Mouse (Mus musculus) MEL (cell line): ENCODE results near the gene Hyou1. TPM values are rescaled to one million over a fixed set of nuclear protein-coding genes. Genes with fewer than 3 reads are reported as not detected.

Experiments
- DNase-seq: peaks from one replicate; pipeline ENCODE4 v3.0.0; 2011; ENCODE audit warnings: low read depth, low spot score
- H3K27ac ChIP-seq: 2 replicates; pipeline ENCODE4 v1.5.1; 2012; ENCODE audit warnings: low read depth, mild to moderate bottlenecking, control low read depth, low read length, moderate library complexity; ENCODE audit not compliant: control insufficient read depth
- H3K27me3 ChIP-seq, 2 experiments: fragments of 150-350 bp in 1 of 2; sonication (generic) in 1 of 2; 2 replicates each; pipeline ENCODE4 v1.6.1; 2012; ENCODE audit warnings: low read length in 2 of 2, mild to moderate bottlenecking in 2 of 2, improper control_type of control experiment in 1 of 2, moderate library complexity in 1 of 2; ENCODE audit not compliant: insufficient read depth in 2 of 2, control insufficient read depth in 1 of 2
- H3K36me3 ChIP-seq, 2 experiments: 2 replicates each; pipeline ENCODE4 v1.6.1; 2012 to 2014; ENCODE audit warnings: low read length in 2 of 2, improper control_type of control experiment in 1 of 2, inconsistent platforms in 1 of 2, mild to moderate bottlenecking in 1 of 2; ENCODE audit not compliant: insufficient read depth in 2 of 2, control insufficient read depth in 1 of 2
- H3K4me1 ChIP-seq, 2 experiments: fragments of 150-350 bp in 1 of 2; sonication (generic) in 1 of 2; 2 replicates each; pipeline ENCODE4 v1.6.1; 2012; ENCODE audit warnings: low read length in 2 of 2, improper control_type of control experiment in 1 of 2, mild to moderate bottlenecking in 1 of 2; ENCODE audit not compliant: insufficient read depth in 2 of 2, control insufficient read depth in 1 of 2
- H3K4me3 ChIP-seq, 2 experiments: fragments of 150-350 bp in 1 of 2; sonication (generic) in 1 of 2; 2 replicates each; pipeline ENCODE4 v1.5.1; 2012; ENCODE audit warnings: low read depth in 2 of 2, low read length in 2 of 2, mild to moderate bottlenecking in 2 of 2, moderate library complexity in 2 of 2, control low read depth in 1 of 2, improper control_type of control experiment in 1 of 2; ENCODE audit not compliant: control insufficient read depth in 1 of 2, insufficient read depth in 1 of 2
- H3K79me2 ChIP-seq: 2 replicates; pipeline ENCODE4 v1.6.1; 2012; ENCODE audit warnings: mild to moderate bottlenecking, low read length, moderate library complexity; ENCODE audit not compliant: control insufficient read depth, poor library complexity, insufficient read depth
- H3K9ac ChIP-seq: 2 replicates; pipeline ENCODE4 v1.6.1; 2012; ENCODE audit warnings: low read depth, mild to moderate bottlenecking, control low read depth, low read length, moderate library complexity; ENCODE audit not compliant: control insufficient read depth, poor library complexity, severe bottlenecking
- H3K9me3 ChIP-seq: fragments of 150-350 bp; sonication (generic); replicated peaks from 2 replicates; pipeline ENCODE4 v1.6.1; 2012; ENCODE audit warnings: mild to moderate bottlenecking, low read length, improper control_type of control experiment, moderate library complexity; ENCODE audit not compliant: insufficient read depth
- CHD1 ChIP-seq: IDR thresholded peaks from 2 replicates; pipeline ENCODE4 v1.6.1; 2012; ENCODE audit warnings: low read depth, mild to moderate bottlenecking, inconsistent platforms, low read length, improper control_type of control experiment
- CTCF ChIP-seq, 3 experiments: IDR thresholded peaks in 2 of 3; conservative IDR thresholded peaks in 1 of 3; 2 replicates each; pipeline ENCODE4 v1.5.1; 2011 to 2012; ENCODE audit warnings: low read length in 3 of 3, low read depth in 2 of 3, mild to moderate bottlenecking in 2 of 3, improper control_type of control experiment in 1 of 3, inconsistent platforms in 1 of 3, mixed read lengths in 1 of 3, moderate library complexity in 1 of 3; ENCODE audit not compliant: control insufficient read depth in 1 of 3, insufficient read depth in 1 of 3, poor library complexity in 1 of 3, severe bottlenecking in 1 of 3
- E2F4 ChIP-seq: IDR thresholded peaks from 2 replicates; pipeline ENCODE4 v1.6.1; 2011; ENCODE audit warnings: low read depth, low read length, improper control_type of control experiment, borderline replicate concordance
- ELF1 ChIP-seq: IDR thresholded peaks from 2 replicates; pipeline ENCODE4 v1.6.1; 2014; ENCODE audit warnings: low read depth, mild to moderate bottlenecking, inconsistent platforms, low read length, improper control_type of control experiment, moderate library complexity
- EP300 ChIP-seq, 2 experiments: IDR thresholded peaks; 2 replicates each; pipeline ENCODE4 v1.6.1; 2011; ENCODE audit warnings: improper control_type of control experiment in 2 of 2, low read length in 2 of 2, low read depth in 1 of 2, mild to moderate bottlenecking in 1 of 2
- ETS1 ChIP-seq: IDR thresholded peaks from 2 replicates; pipeline ENCODE4 v1.6.1; 2012; ENCODE audit warnings: low read depth, mild to moderate bottlenecking, inconsistent platforms, low read length, improper control_type of control experiment, moderate library complexity
- GATA1 ChIP-seq: IDR thresholded peaks from 2 replicates; pipeline ENCODE4 v1.6.1; 2011; ENCODE audit warnings: low read depth, low read length, improper control_type of control experiment
- HCFC1 ChIP-seq: IDR thresholded peaks from 2 replicates; pipeline ENCODE4 v1.6.1; 2012; ENCODE audit warnings: low read depth, mild to moderate bottlenecking, inconsistent platforms, low read length, improper control_type of control experiment, moderate library complexity
- KAT2A ChIP-seq: conservative IDR thresholded peaks from 2 replicates; pipeline ENCODE4 v1.6.1; 2012; ENCODE audit warnings: low read depth, low read length, improper control_type of control experiment, inconsistent platforms
- MAFK ChIP-seq: IDR thresholded peaks from 2 replicates; pipeline ENCODE4 v1.6.1; 2011; ENCODE audit warnings: low read depth, mild to moderate bottlenecking, low read length, improper control_type of control experiment, borderline replicate concordance
- MAX ChIP-seq: IDR thresholded peaks from 2 replicates; pipeline ENCODE4 v1.6.1; 2011; ENCODE audit warnings: low read length, improper control_type of control experiment
- MAZ ChIP-seq: IDR thresholded peaks from 2 replicates; pipeline ENCODE4 v1.6.1; 2012; ENCODE audit warnings: low read depth, mild to moderate bottlenecking, inconsistent platforms, low read length, improper control_type of control experiment
- MXI1 ChIP-seq: IDR thresholded peaks from 2 replicates; pipeline ENCODE4 v1.6.1; 2011; ENCODE audit warnings: mild to moderate bottlenecking, low read depth, low read length, improper control_type of control experiment
- MYB ChIP-seq: IDR thresholded peaks from 2 replicates; pipeline ENCODE4 v1.6.1; 2011; ENCODE audit warnings: mild to moderate bottlenecking, low read depth, low read length, improper control_type of control experiment
- MYC ChIP-seq: IDR thresholded peaks from 2 replicates; pipeline ENCODE4 v1.6.1; 2011; ENCODE audit warnings: low read depth, mild to moderate bottlenecking, low read length, improper control_type of control experiment, moderate library complexity
- NELFE ChIP-seq: IDR thresholded peaks from 2 replicates; pipeline ENCODE4 v1.6.1; 2011; ENCODE audit warnings: low read depth, low read length, improper control_type of control experiment
- NRF1 ChIP-seq: IDR thresholded peaks from 2 replicates; pipeline ENCODE4 v1.6.1; 2014; ENCODE audit warnings: low read depth, mild to moderate bottlenecking, inconsistent platforms, low read length, improper control_type of control experiment, moderate library complexity; ENCODE audit not compliant: poor library complexity, insufficient read depth, severe bottlenecking
- POLR2A ChIP-seq, 2 experiments: IDR thresholded peaks; 2 replicates each; pipeline ENCODE4 v1.6.1; 2011 to 2012; ENCODE audit warnings: low read length in 2 of 2, mild to moderate bottlenecking in 2 of 2, control low read depth in 1 of 2, improper control_type of control experiment in 1 of 2, low read depth in 1 of 2, moderate library complexity in 1 of 2; ENCODE audit not compliant: control insufficient read depth in 1 of 2, insufficient read depth in 1 of 2, poor library complexity in 1 of 2
- POLR2AphosphoS2 ChIP-seq: IDR thresholded peaks from 2 replicates; pipeline ENCODE4 v1.6.1; 2011; ENCODE audit warnings: low read length, improper control_type of control experiment
- POLR2AphosphoS5 ChIP-seq: IDR thresholded peaks from 2 replicates; pipeline ENCODE4 v1.6.1; 2012; ENCODE audit warnings: low read depth, borderline replicate concordance, mild to moderate bottlenecking, inconsistent platforms, low read length, moderate library complexity, mixed read lengths
- RAD21 ChIP-seq: IDR thresholded peaks from 2 replicates; pipeline ENCODE4 v1.6.1; 2011; ENCODE audit warnings: mild to moderate bottlenecking, low read depth, low read length, improper control_type of control experiment
- SIN3A ChIP-seq: IDR thresholded peaks from 2 replicates; pipeline ENCODE4 v1.6.1; 2012; ENCODE audit warnings: low read length, improper control_type of control experiment, inconsistent platforms
- TBP ChIP-seq: IDR thresholded peaks from 2 replicates; pipeline ENCODE4 v1.8.0; 2011; ENCODE audit warnings: low read depth, low read length, improper control_type of control experiment
- TCF12 ChIP-seq: IDR thresholded peaks from 2 replicates; pipeline ENCODE4 v1.6.1; 2014; ENCODE audit warnings: low read depth, mild to moderate bottlenecking, inconsistent platforms, low read length, improper control_type of control experiment, moderate library complexity
- UBTF ChIP-seq: IDR thresholded peaks from 2 replicates; pipeline ENCODE4 v1.6.1; 2012; ENCODE audit warnings: low read depth, mild to moderate bottlenecking, inconsistent platforms, low read length, improper control_type of control experiment, moderate library complexity, borderline replicate concordance; ENCODE audit not compliant: insufficient read depth
- USF1 ChIP-seq: IDR thresholded peaks from 2 replicates; pipeline ENCODE4 v1.6.1; 2014; ENCODE audit warnings: low read depth, mild to moderate bottlenecking, inconsistent platforms, low read length, improper control_type of control experiment, moderate library complexity
- USF2 ChIP-seq, 2 experiments: IDR thresholded peaks; 2 replicates each; pipeline ENCODE4 v1.6.1; 2011 to 2012; ENCODE audit warnings: improper control_type of control experiment in 2 of 2, low read length in 2 of 2, borderline replicate concordance in 1 of 2, inconsistent platforms in 1 of 2, low read depth in 1 of 2, mild to moderate bottlenecking in 1 of 2; ENCODE audit not compliant: insufficient read depth in 1 of 2
- ZMIZ1 ChIP-seq: IDR thresholded peaks from 2 replicates; pipeline ENCODE4 v1.6.1; 2012; ENCODE audit warnings: low read depth, mild to moderate bottlenecking, inconsistent platforms, low read length, improper control_type of control experiment, moderate library complexity
- ZNF384 ChIP-seq: IDR thresholded peaks from 2 replicates; pipeline ENCODE4 v1.6.1; 2012; ENCODE audit warnings: low read depth, mild to moderate bottlenecking, inconsistent platforms, low read length, improper control_type of control experiment
- polyA plus RNA-seq, 2 experiments: library from polyadenylated mRNA; stranded (reverse) in 1 of 2; unstranded in 1 of 2; fragments of >175 nt in 1 of 2; fragments of >200 nt in 1 of 2; gene quantifications; 2 replicates each; pipeline versions ENCODE4 v1.2.1 to v1.2.4; 2012; ENCODE audit warnings: low replicate concordance in 2 of 2, low read depth in 1 of 2; ENCODE audit not compliant: insufficient read length in 2 of 2, insufficient read depth in 1 of 2, missing spikeins in 1 of 2
- total RNA-seq: library from RNA; depleted of rRNA; stranded (reverse); fragments of 300-350 nt; gene quantifications from 2 replicates; pipeline ENCODE4 v1.2.3, GENCODE M21; 2012

Hyou1 gene
- total and polyA plus RNA-seq, 3 experiments = 160 to 186 TPM; not detected in 1

DNA sequence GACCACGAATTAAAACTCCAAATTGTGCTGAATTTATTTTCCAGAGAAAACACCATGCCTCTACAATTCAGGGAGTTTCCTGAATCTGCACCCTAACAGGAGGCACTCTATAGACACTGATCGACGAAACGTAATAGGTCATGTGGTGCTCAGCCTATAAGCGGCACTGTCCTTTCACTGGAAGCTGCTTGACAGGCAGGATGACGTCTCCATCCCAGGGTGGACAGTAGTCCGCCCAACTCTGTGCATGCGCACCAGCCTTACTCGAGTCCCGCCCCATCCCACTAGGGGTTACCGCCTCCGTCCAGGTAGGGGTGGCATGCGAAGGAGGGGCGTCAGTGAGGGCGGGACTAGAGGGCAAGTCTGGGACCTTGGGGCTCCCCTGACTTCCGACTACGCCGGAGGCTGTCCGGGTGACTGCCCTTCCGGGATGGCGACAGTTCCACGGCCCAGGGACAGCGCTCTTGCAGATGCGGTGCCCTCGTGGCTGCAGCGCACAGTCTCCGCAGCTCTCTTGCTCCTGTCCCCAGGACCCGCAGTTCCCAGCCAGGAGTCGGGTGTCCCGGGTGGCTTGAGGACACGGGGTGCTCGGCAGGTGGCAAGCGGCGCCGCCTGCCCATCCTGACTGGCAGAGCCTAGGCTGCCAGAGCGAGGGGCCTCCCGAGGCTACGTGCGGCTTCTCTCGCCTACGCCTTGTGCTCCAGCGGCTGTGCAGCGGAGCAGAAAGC is 17.6 kb downstream of the Hyou1 start, which contains the start of gene Slc37a4:
Slc37a4 (plus strand) TSS at position 169 of the 728 bp plus-strand sequence.
- Histone ChIP-seq H3K27ac (peak within 1 kb of the TSS; percentile 60), H3K27me3 (no peaks in the 10 kb centered on the region), H3K9ac (peak within 1 kb of the TSS; percentile 80), H3K9me3 (no peaks in the 10 kb centered on the region), H3K4me1 (peaks cover 0 to 14% of the 10 kb centered on the region in 2 experiments; a peak in 2 of 4 replicates), H3K36me3 (peaks cover 0 to 4% of the 10 kb centered on the region in 2 experiments; a peak in 2 of 4 replicates), H3K4me3 (peak within 1 kb of the TSS; percentile 72 to 73), H3K79me2 (peaks cover 8% of the 10 kb centered on the region; the same call in 1 of the 2 replicates)
- DNase-seq = peak; percentile 99
- TF ChIP-seq CTCF (IDR thresholded peaks at IDR 0.05 in 2 of 3, conservative IDR thresholded peaks at IDR 0.05 in 1 of 3; ENCODE audit: control insufficient read depth in 1 of 3, insufficient read depth in 1 of 3, low read depth in 2 of 3, low read length in 3 of 3, poor library complexity in 1 of 3, severe bottlenecking in 1 of 3) (no peak), POLR2A (IDR thresholded peaks at IDR 0.05; ENCODE audit: control insufficient read depth in 1 of 2, insufficient read depth in 1 of 2, low read depth in 1 of 2, low read length in 2 of 2, poor library complexity in 1 of 2) (peak; percentile 86 to 97), CHD1 (no peak), NRF1 (peak; percentile 95), ELF1 (peak; percentile 89), USF1 (peak; percentile 95), ZNF384 (no peak), SIN3A (peak; percentile 87), RAD21 (no peak), MAZ (0 out of 2 replicates have a peak, but pooled peaks have one; percentile 27), HCFC1 (peak; percentile 75), EP300 (IDR thresholded peaks at IDR 0.05; ENCODE audit: low read depth in 1 of 2, low read length in 2 of 2) (no peak), ZMIZ1 (peak; percentile 85), MAX (peak; percentile 74), MYC (peak; percentile 62; the same call in 1 of the 2 replicates), POLR2AphosphoS5 (peak; percentile 2; the same call in 1 of the 2 replicates), TBP (peak; percentile 86), E2F4 (no peak), KAT2A (no peak; the same call in 1 of the 2 replicates), NELFE (peak; percentile 94), TCF12 (peak; percentile 41; the same call in 1 of the 2 replicates), POLR2AphosphoS2 (peak; percentile 90), ETS1 (peak; percentile 50; the same call in 1 of the 2 replicates), GATA1 (no peak), MAFK (no peak), UBTF (no peak), MYB (no peak), MXI1 (peak; percentile 75), USF2 (IDR thresholded peaks at IDR 0.05; ENCODE audit: borderline replicate concordance in 1 of 2, insufficient read depth in 1 of 2, low read depth in 1 of 2, low read length in 2 of 2) (peak in 1 of 2 experiments; percentile 65; a peak in 2 of 4 replicates)
